Mouse (Mus musculus) adrenal gland, adult (tissue): ENCODE measurements around the gene Ppfia1.

Experiments
- DNase-seq, 2 experiments: peaks; one replicate each; pipeline ENCODE4 v3.0.0; 2022 to 2023; ENCODE audit warnings: low spot score in 1 of 2; ENCODE audit not compliant: inconsistent age in 2 of 2

Gene Ppfia1

GRCm38 (mm10) chr7:144441466-144441865 lies 112.1 kb downstream of the Ppfia1 start:
- DNase-seq, result no peak

- no peak for DNase-seq
Observed at GRCm38 (mm10) chr7:144438811-144439210, 114.7 kb downstream of the Ppfia1 start.

- no peak for DNase-seq
Observed at GRCm38 (mm10) chr7:144432920-144433319, 120.6 kb downstream of the Ppfia1 start.

- peak in 1 of 2 experiments; percentile 64 for DNase-seq
Observed at GRCm38 (mm10) chr7:144427460-144427859, 126.1 kb downstream of the Ppfia1 start.
